Mouse (Mus musculus): ENCODE data around the gene Prkch.
A peak's percentile ranks its signal among the peaks of the same experiment; 100 is the strongest.

The Prkch gene

GRCm38 (mm10) chr12:73807228-73807627 is 222.6 kb downstream of the Prkch start:
- no peak for DNase-seq

DNA sequence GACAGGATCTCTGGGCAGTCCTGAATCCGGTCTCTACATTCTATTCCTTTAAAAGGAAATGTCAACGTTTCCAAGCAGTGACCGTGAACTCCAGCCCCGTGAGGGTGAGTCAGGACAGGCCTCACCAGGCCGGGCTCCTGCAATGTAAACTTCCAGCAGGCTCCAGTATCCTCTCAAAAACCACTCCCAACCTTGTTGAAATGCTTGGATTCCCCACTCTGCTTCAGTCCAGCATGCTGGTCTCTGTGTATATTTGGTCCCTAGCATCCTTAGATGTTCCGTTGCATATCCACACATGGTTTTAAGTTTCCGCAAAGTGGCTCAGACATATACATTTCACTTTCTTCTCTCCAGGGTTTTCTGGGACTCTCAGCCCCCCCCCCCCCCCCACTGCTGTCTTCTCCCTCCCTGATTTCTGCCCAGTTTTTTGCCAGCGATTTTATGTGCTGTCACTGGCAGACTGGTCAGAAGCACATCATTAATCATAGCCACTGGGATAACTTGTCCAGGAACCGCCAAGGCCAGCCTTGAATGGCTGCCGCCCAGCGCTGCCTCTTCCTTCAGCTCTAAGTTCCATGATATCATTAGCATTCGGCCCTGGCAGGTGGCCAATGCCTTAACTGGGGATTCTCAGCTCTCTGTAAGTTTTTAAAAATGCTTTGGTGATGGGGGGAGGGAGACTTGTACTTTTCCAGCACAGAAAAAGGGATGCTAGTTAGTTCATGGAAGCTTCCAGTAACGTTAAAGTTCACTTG is 225.6 kb downstream of the Prkch start:
- DNase-seq, result peak; percentile 76

DNA sequence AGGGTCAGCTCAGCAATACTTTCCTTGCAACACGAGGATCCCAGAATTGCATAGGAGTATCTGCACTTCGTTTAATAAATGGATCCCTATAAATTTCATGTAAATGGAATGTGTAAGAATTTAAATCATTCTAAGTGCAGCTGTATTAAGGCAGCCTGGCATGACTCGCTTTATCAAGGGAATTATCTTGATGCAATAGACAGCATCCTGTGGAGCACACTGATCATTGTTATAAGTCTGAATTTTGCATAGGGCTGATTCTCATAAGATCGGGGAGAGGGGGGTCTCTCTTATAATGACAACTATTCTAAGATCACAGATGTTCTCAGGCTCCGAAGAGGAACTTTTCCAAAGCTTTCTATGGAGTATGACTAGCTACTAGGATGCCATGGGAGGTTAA is 226.3 kb downstream of the Prkch start:
- no peak for DNase-seq

DNA sequence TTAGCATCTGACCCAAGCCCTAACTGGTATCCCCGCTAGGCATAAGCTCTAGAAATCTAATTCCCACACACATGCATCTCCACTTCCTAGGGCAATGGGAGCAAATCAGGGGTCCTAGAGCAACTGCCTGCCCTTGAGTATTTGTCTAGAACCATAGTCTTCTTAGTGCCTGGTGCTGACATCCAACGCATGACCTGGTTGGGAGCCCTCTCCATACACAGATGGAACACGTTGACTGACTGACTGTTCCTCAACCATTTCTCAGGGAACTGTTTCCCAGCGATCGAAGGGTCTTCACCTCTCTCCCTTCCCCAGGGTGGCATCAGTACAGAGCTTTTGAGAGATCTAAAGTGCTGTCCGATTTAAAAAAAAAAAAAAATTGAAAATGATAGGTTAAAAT is 227.6 kb downstream of the Prkch start:
- DNase-seq, result no peak

- no peak for DNase-seq
These were observed 228.7 kb downstream of the Prkch start for GRCm38 (mm10) chr12:73813016-73813900.

DNA sequence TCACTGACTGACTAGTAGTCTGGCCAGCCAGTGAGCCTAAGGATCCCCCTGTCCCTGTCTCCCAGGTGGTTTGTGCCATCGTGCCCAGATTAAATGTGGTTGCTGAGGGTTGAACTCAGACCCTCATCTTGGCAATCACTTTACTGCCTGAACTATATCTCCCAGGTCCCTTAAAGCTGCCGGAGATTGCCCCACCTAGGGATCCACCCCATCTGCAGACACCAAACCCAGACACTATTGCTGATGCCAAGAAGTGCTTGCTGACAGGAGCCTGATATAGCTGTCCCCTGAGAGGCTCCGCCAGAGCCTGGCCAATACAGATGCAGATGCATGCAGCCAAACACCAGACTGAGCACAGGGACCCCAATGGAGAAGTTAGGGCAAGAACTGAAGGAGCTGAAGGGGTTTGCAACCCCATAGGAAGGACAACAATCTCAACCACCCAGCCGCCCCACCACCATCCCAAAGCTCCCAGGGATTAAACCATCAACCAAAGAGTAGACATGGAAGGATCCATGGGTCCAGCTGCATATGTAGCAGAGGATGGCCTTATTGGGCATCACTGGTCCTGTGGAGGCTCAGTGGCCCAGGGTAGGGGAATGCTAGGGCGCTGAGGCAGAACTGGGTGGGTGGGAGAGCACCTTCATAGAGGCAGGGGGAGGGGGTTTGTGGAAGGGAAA is 229.6 kb downstream of the Prkch start:
- no peak for DNase-seq

- DNase-seq, result no peak
These were observed 230.3 kb downstream of the Prkch start for GRCm38 (mm10) chr12:73814897-73815296.

DNA sequence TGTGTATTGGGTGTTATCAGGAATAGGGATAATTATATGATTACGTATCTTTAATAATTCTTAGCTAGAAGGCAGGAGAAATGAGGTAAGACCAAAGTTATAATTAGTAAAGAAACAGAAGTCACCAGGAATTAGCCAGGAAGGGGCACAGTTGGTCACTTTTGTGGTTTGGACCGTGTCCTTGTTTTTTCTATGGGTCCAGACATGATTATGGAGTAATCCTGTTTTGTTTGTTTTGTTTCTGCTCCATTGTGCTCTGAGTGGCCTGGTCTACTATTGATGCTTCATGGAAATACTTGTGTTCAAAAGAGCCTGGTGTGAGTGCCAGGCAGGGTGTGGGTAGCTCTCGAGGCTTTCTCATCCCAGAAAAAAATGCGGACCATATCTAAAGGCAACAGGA is 230.9 kb downstream of the Prkch start:
- no peak for DNase-seq

DNA sequence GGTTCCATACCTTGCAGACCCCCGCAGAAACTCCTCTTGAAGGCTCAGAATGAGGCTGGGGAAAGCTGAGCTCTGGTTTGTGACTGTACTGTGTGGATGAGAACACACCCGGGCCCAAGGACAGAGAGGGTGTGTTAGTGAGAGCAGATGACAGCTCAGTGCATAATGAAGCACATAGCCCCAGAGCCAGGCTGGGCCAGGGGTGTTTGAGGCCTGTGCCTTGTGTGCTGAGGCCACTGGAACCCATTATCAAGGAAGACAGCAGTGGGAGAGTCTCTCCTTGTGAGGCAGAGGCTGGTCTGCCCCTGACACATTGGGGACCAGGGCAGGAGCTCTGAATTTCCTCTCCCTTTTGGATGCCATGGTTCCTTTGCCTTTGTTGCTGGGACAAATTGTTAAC is 231.3 kb downstream of the Prkch start:
- DNase-seq, result no peak

- peak; percentile 64 for DNase-seq
These were observed 232.3 kb downstream of the Prkch start for GRCm38 (mm10) chr12:73816866-73817265.

GRCm38 (mm10) chr12:73818801-73819200 is 234.2 kb downstream of the Prkch start:
- no peak for DNase-seq

DNA sequence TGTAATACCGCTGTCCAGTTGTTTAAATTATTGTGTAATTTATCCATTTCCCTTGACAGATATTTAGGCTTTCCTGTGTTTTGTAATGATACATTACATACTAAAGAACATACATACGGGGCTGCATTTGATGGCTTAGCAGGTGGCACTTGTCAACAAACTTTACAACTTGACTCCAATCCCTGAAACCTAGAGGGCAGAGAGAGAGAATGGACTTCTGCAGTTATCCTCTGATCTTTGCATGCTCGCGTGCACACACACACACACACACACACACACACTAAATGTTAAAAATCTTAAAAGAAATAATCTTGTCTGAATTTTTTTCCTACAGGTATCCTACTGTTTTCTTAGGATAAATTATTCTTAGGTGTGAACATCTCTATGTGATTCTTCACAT is 236.6 kb downstream of the Prkch start:
- no peak for DNase-seq

GRCm38 (mm10) chr12:73822331-73822730 is 237.7 kb downstream of the Prkch start:
- DNase-seq, result no peak

- DNase-seq, result no peak
These were observed 240.2 kb downstream of the Prkch start for GRCm38 (mm10) chr12:73824828-73825227.
